Mouse (Mus musculus) cerebellum, adult 9-11 months (tissue): ENCODE measurements around the gene Moap1.

ENCODE experiments used
- DNase-seq: peaks from one replicate; pipeline ENCODE4 v3.0.0; 2022

Gene Moap1

GRCm38 (mm10) chr12:102705216-102705871 is 38.1 kb downstream of the Moap1 start:
- peak; percentile 94 for DNase-seq

- DNase-seq = peak; percentile 75
These were observed 38.8 kb downstream of the Moap1 start, which contains the start of gene Itpk1 for GRCm38 (mm10) chr12:102704457-102705198. Gene Itpk1 (minus strand): TSS chr12:102704930.

- DNase-seq = peak; percentile 67
These were observed 39.5 kb downstream of the Moap1 start for GRCm38 (mm10) chr12:102703921-102704408.

- DNase-seq = peak; percentile 73
These were observed 40.0 kb downstream of the Moap1 start for GRCm38 (mm10) chr12:102703441-102703840.

GRCm38 (mm10) chr12:102703111-102703412 is 40.4 kb downstream of the Moap1 start:
- peak; percentile 69 for DNase-seq

- peak; percentile 76 for DNase-seq
These were observed 40.9 kb downstream of the Moap1 start for GRCm38 (mm10) chr12:102702356-102703110.

GRCm38 (mm10) chr12:102701691-102702207 is 41.7 kb downstream of the Moap1 start:
- peak; percentile 61 for DNase-seq

- no peak for DNase-seq
These were observed 43.0 kb downstream of the Moap1 start for GRCm38 (mm10) chr12:102700453-102700852.

GRCm38 (mm10) chr12:102699156-102699555 is 44.3 kb downstream of the Moap1 start:
- DNase-seq = no peak

GRCm38 (mm10) chr12:102698089-102698684 is 45.3 kb downstream of the Moap1 start:
- DNase-seq = peak; percentile 47

- DNase-seq = no peak
These were observed 46.1 kb downstream of the Moap1 start for GRCm38 (mm10) chr12:102697381-102697780.

GRCm38 (mm10) chr12:102696635-102697354 is 46.7 kb downstream of the Moap1 start:
- DNase-seq = peak; percentile 37

- peak; percentile 53 for DNase-seq
These were observed 47.9 kb downstream of the Moap1 start for GRCm38 (mm10) chr12:102695369-102696239.
